Mouse (Mus musculus) brain, embryonic 14.5 days (tissue): ENCODE measurements around the gene Cyp1b1.

Source experiments
- CTCF ChIP-seq: fragments of 200-500 bp; IDR thresholded peaks from 2 replicates; pipeline ENCODE4 v1.5.1; 2012; ENCODE audit warnings: inconsistent platforms, mild to moderate bottlenecking, moderate library complexity, borderline replicate concordance; ENCODE audit not compliant: insufficient read depth, insufficient read length; ENCODE audit errors: extremely low read depth
- POLR2A ChIP-seq: fragments of 200-500 bp; IDR thresholded peaks from 2 replicates; pipeline ENCODE4 v1.6.1; 2012; ENCODE audit warnings: mild to moderate bottlenecking, inconsistent platforms, borderline replicate concordance; ENCODE audit not compliant: poor library complexity, insufficient read depth, insufficient read length, severe bottlenecking; ENCODE audit errors: extremely low read depth

DNA sequence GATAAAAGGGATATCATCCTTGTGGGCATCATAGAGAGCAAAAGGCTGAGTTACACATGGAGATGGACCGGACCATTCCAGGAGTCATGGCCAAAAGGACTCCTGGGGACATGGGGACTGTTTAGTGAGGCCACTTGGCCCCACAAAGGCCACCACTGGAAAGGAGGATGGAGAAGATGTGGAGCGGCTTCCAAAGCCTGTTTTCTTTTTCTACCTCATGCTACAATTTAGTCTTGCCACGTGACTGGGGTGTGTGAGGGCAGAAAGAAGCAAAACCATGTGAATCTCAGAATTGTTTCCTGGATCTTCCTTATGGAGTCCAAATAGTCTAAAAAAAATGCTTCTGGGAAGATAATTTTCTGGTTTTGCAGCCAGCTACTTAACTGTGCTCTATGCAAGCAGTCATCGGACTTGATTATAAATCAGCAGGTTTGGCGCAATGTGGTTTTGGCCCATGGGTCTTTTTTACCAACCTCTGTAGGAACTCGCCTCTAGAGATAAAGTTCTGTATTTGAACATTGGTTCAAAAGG lies 36.9 kb upstream of the Cyp1b1 start:
- no peak for TF ChIP-seq CTCF
- TF ChIP-seq POLR2A = no peak
